Mouse (Mus musculus): ENCODE results near the gene Sbk1. TPM values are rescaled to one million over a fixed set of nuclear protein-coding genes. Genes with fewer than 3 reads are reported as not detected.

Sbk1 gene
- polyA plus RNA-seq, 1 experiment from 2014 or later, result 1.5 TPM

- no peak for ATAC-seq (ENCODE audit: insufficient read depth)
- Histone ChIP-seq H3K9ac (no peak overlapping the region), H3K27ac (replicated peaks) (no peak overlapping the region), H3K4me3 (replicated peaks) (no peak overlapping the region), H3K4me2 (no peak overlapping the region), H3K36me3 (replicated peaks) (no peaks in the 10 kb centered on the region), H3K27me3 (peaks cover 54% of the 10 kb centered on the region), H3K4me1 (replicated peaks) (peaks cover 16% of the 10 kb centered on the region), H3K9me3 (replicated peaks) (no peaks in the 10 kb centered on the region)
- 58% methylated on average over 9 of the region's 9 CpGs for WGBS (ENCODE audit: insufficient replicate concordance)
Measured at GRCm38 (mm10) chr7:126265949-126266348, 6.5 kb upstream of the Sbk1 start.

GRCm38 (mm10) chr7:126266372-126266870 lies 6.0 kb upstream of the Sbk1 start:
- Histone ChIP-seq H3K9me3 (replicated peaks) (no peaks in the 10 kb centered on the region), H3K27me3 (peaks cover 59% of the 10 kb centered on the region), H3K4me2 (no peak overlapping the region), H3K36me3 (replicated peaks) (no peaks in the 10 kb centered on the region), H3K9ac (no peak overlapping the region), H3K4me3 (replicated peaks) (no peak overlapping the region), H3K4me1 (replicated peaks) (peaks cover 13% of the 10 kb centered on the region), H3K27ac (replicated peaks) (no peak overlapping the region)
- 52% methylated on average over 4 of the region's 4 CpGs for WGBS (ENCODE audit: insufficient replicate concordance)
- ATAC-seq (ENCODE audit: insufficient read depth), result no peak

- no peaks in the 10 kb centered on the region for H3K9me3 ChIP-seq (replicated peaks)
- no peak overlapping the region for H3K27ac ChIP-seq (replicated peaks)
- H3K4me1 ChIP-seq (replicated peaks), result peaks cover 9% of the 10 kb centered on the region
- peaks cover 71% of the 10 kb centered on the region for H3K27me3 ChIP-seq
- no peak overlapping the region for H3K4me3 ChIP-seq (replicated peaks)
- H3K36me3 ChIP-seq (replicated peaks), result no peaks in the 10 kb centered on the region
- ATAC-seq (ENCODE audit: insufficient read depth), result no peak
- H3K9ac ChIP-seq, result no peak overlapping the region
- 41% methylated on average over 8 of the region's 8 CpGs for WGBS (ENCODE audit: insufficient replicate concordance)
- no peak overlapping the region for H3K4me2 ChIP-seq
Measured at GRCm38 (mm10) chr7:126267606-126268005, 4.8 kb upstream of the Sbk1 start.

- Histone ChIP-seq H3K27me3 (peaks cover 86% of the 10 kb centered on the region), H3K27ac (replicated peaks) (no peak overlapping the region), H3K4me3 (replicated peaks) (peak overlapping the region; percentile 65), H3K9ac (peak overlapping the region; percentile 59), H3K9me3 (replicated peaks) (no peaks in the 10 kb centered on the region), H3K4me2 (peak overlapping the region; percentile 94), H3K4me1 (replicated peaks) (peaks cover 44% of the 10 kb centered on the region), H3K36me3 (replicated peaks) (no peaks in the 10 kb centered on the region)
- WGBS (ENCODE audit: insufficient replicate concordance), result 1% methylated on average over 38 of the region's 38 CpGs
- no peak for ATAC-seq (ENCODE audit: insufficient read depth)
Measured at GRCm38 (mm10) chr7:126272770-126273311, 422 bp downstream of the Sbk1 start.

- H3K4me1 ChIP-seq (replicated peaks), result peaks cover 44% of the 10 kb centered on the region
- H3K36me3 ChIP-seq (replicated peaks), result no peaks in the 10 kb centered on the region
- H3K4me3 ChIP-seq (replicated peaks), result peak overlapping the region; percentile 65
- ATAC-seq (ENCODE audit: insufficient read depth), result no peak
- no peaks in the 10 kb centered on the region for H3K9me3 ChIP-seq (replicated peaks)
- 24% methylated on average over 11 of the region's 11 CpGs for WGBS (ENCODE audit: insufficient replicate concordance)
- H3K4me2 ChIP-seq, result peak overlapping the region; percentile 94
- H3K9ac ChIP-seq, result peak overlapping the region; percentile 59; the same call in 1 of the 2 replicates
- H3K27me3 ChIP-seq, result peaks cover 79% of the 10 kb centered on the region
- H3K27ac ChIP-seq (replicated peaks), result no peak overlapping the region
Measured at GRCm38 (mm10) chr7:126273351-126274042, 1.1 kb downstream of the Sbk1 start.

- Histone ChIP-seq H3K4me2 (peak overlapping the region; percentile 94; the same call in 1 of the 2 replicates), H3K9ac (no peak overlapping the region), H3K27ac (replicated peaks) (no peak overlapping the region), H3K9me3 (replicated peaks) (no peaks in the 10 kb centered on the region), H3K4me3 (replicated peaks) (no peak overlapping the region), H3K27me3 (peaks cover 73% of the 10 kb centered on the region), H3K36me3 (replicated peaks) (no peaks in the 10 kb centered on the region), H3K4me1 (replicated peaks) (peaks cover 44% of the 10 kb centered on the region)
- ATAC-seq (ENCODE audit: insufficient read depth), result no peak
- WGBS (ENCODE audit: insufficient replicate concordance), result 49% methylated on average over 3 of the region's 3 CpGs
Measured at GRCm38 (mm10) chr7:126274137-126274536, 1.7 kb downstream of the Sbk1 start.

- Histone ChIP-seq H3K4me2 (no peak overlapping the region), H3K4me1 (replicated peaks) (peaks cover 44% of the 10 kb centered on the region), H3K36me3 (replicated peaks) (no peaks in the 10 kb centered on the region), H3K9me3 (replicated peaks) (no peaks in the 10 kb centered on the region), H3K9ac (no peak overlapping the region), H3K4me3 (replicated peaks) (no peak overlapping the region), H3K27me3 (peaks cover 68% of the 10 kb centered on the region), H3K27ac (replicated peaks) (no peak overlapping the region)
- WGBS (ENCODE audit: insufficient replicate concordance), result 56% methylated on average over 4 of the region's 4 CpGs
- ATAC-seq (ENCODE audit: insufficient read depth), result no peak
Measured at GRCm38 (mm10) chr7:126274626-126275025, 2.2 kb downstream of the Sbk1 start.

- H3K27ac ChIP-seq (replicated peaks), result no peak overlapping the region
- ATAC-seq (ENCODE audit: insufficient read depth), result peak; percentile 26
Measured at GRCm38 (mm10) chr7:126275711-126276110, 3.3 kb downstream of the Sbk1 start.

GRCm38 (mm10) chr7:126276297-126276696 lies 3.9 kb downstream of the Sbk1 start:
- no peak overlapping the region for H3K4me2 ChIP-seq
- no peak overlapping the region for H3K27ac ChIP-seq (replicated peaks)
- ATAC-seq (ENCODE audit: insufficient read depth), result no peak
- H3K4me1 ChIP-seq (replicated peaks), result peaks cover 43% of the 10 kb centered on the region
- no peak overlapping the region for H3K9ac ChIP-seq
- no peak overlapping the region for H3K4me3 ChIP-seq (replicated peaks)
- no peaks in the 10 kb centered on the region for H3K36me3 ChIP-seq (replicated peaks)
- WGBS (ENCODE audit: insufficient replicate concordance), result 37% methylated on average over 6 of the region's 6 CpGs
- H3K9me3 ChIP-seq (replicated peaks), result no peaks in the 10 kb centered on the region
- peaks cover 51% of the 10 kb centered on the region for H3K27me3 ChIP-seq

More at GRCm38 (mm10) chr7:126275711-126276110, 3.3 kb downstream of the Sbk1 start:
- Histone ChIP-seq H3K9ac (no peak overlapping the region), H3K27me3 (peaks cover 57% of the 10 kb centered on the region), H3K4me3 (replicated peaks) (no peak overlapping the region), H3K36me3 (replicated peaks) (no peaks in the 10 kb centered on the region), H3K4me1 (replicated peaks) (peaks cover 44% of the 10 kb centered on the region), H3K9me3 (replicated peaks) (no peaks in the 10 kb centered on the region), H3K4me2 (no peak overlapping the region)
- 62% methylated on average over 5 of the region's 5 CpGs for WGBS (ENCODE audit: insufficient replicate concordance)

GRCm38 (mm10) chr7:126277536-126278295 lies 5.3 kb downstream of the Sbk1 start:
- Histone ChIP-seq H3K4me2 (no peak overlapping the region), H3K27ac (replicated peaks) (no peak overlapping the region), H3K27me3 (peaks cover 37% of the 10 kb centered on the region), H3K9me3 (replicated peaks) (no peaks in the 10 kb centered on the region), H3K4me1 (replicated peaks) (peaks cover 34% of the 10 kb centered on the region), H3K4me3 (replicated peaks) (no peak overlapping the region), H3K36me3 (replicated peaks) (no peaks in the 10 kb centered on the region), H3K9ac (no peak overlapping the region)
- 58% methylated on average over 22 of the region's 22 CpGs for WGBS (ENCODE audit: insufficient replicate concordance)
- ATAC-seq (ENCODE audit: insufficient read depth), result no peak

- WGBS (ENCODE audit: insufficient replicate concordance), result 67% methylated on average over 5 of the region's 5 CpGs
- no peaks in the 10 kb centered on the region for H3K9me3 ChIP-seq (replicated peaks)
- no peak overlapping the region for H3K9ac ChIP-seq
- H3K4me2 ChIP-seq, result no peak overlapping the region
- H3K4me3 ChIP-seq (replicated peaks), result no peak overlapping the region
- no peak overlapping the region for H3K27ac ChIP-seq (replicated peaks)
- H3K27me3 ChIP-seq, result peaks cover 26% of the 10 kb centered on the region
- H3K4me1 ChIP-seq (replicated peaks), result peaks cover 24% of the 10 kb centered on the region
- no peaks in the 10 kb centered on the region for H3K36me3 ChIP-seq (replicated peaks)
- ATAC-seq (ENCODE audit: insufficient read depth), result no peak
Measured at GRCm38 (mm10) chr7:126278799-126279198, 6.4 kb downstream of the Sbk1 start.

Measured in liver, embryonic 15.5 days (tissue).